Mouse (Mus musculus): ENCODE measurements around the gene Got1.

DNA sequence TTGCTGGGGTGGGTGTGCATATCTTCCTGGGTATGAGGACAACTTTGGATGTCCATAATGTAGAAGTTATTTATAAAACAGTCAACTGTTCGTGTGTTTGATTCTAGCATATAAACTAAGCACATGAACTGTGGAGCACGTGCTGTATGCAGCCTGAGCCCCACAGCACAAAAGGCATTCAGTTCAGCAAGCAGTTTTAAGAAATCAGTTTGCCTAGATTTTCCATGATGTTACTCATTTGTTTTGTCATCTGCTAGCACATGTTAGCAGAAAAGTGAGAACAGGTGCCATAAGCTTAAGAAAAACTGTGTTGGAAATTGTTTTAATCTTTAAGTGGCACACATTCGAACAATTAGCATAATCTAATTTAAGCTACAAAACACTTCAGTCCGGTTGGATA is 64.5 kb downstream of the Got1 start:
- TF ChIP-seq E2F4 (IDR thresholded peaks at IDR 0.05; ENCODE audit: insufficient replicate concordance, low read depth, low read length) (no peak), ZMIZ1 (IDR thresholded peaks at IDR 0.05; ENCODE audit: low read depth, low read length) (no peak), USF2 (conservative IDR thresholded peaks at IDR 0.05; ENCODE audit: low read depth, low read length) (no peak), CTCF (conservative IDR thresholded peaks at IDR 0.05 in 1 of 2, IDR thresholded peaks at IDR 0.05 in 1 of 2; ENCODE audit: low read depth in 2 of 2, low read length in 2 of 2) (no peak), ELF1 (IDR thresholded peaks at IDR 0.05; ENCODE audit: low read depth, low read length) (no peak), HCFC1 (IDR thresholded peaks at IDR 0.05; ENCODE audit: low read depth, low read length) (no peak), EP300 (IDR thresholded peaks at IDR 0.05; ENCODE audit: low read length) (no peak), CHD2 (IDR thresholded peaks at IDR 0.05; ENCODE audit: low read length) (no peak), POLR2AphosphoS2 (IDR thresholded peaks at IDR 0.05; ENCODE audit: low read depth, low read length) (no peak), MXI1 (IDR thresholded peaks at IDR 0.05; ENCODE audit: low read depth, low read length) (no peak), PAX5 (IDR thresholded peaks at IDR 0.05; ENCODE audit: low read length) (no peak), RAD21 (IDR thresholded peaks at IDR 0.05; ENCODE audit: low read depth, low read length) (no peak), SIN3A (IDR thresholded peaks at IDR 0.05; ENCODE audit: low read length) (no peak)
